Mouse (Mus musculus) liver, embryonic 16.5 days (tissue): ENCODE data around the gene Apol7a. TPM values are rescaled to one million over a fixed set of nuclear protein-coding genes. Genes with fewer than 3 reads are reported as not detected.
"Not testable (repeated sequence)": the region's sequence is repeated elsewhere in the genome, so short reads cannot be mapped to it uniquely, and the experiment has no call there.

Experiments
- ATAC-seq: fragments of 200-750 bp; cut with Nextera tagmentation; 2 replicates; pipeline ENCODE4 v1.8.0; 2017; ENCODE audit warnings: low read depth, mild to moderate bottlenecking, moderate number of reproducible peaks, moderate library complexity
- H3K27ac ChIP-seq: fragments of 300-500 bp; sonication (generic); 2 replicates; pipeline ENCODE4 v1.5.1; 2014; ENCODE audit warnings: mild to moderate bottlenecking, low read length
- H3K27me3 ChIP-seq: fragments of 300-500 bp; sonication (generic); 2 replicates; pipeline ENCODE4 v1.6.1; 2014; ENCODE audit warnings: low read depth, low read length, mixed read lengths; ENCODE audit not compliant: control insufficient read depth, insufficient read depth
- H3K36me3 ChIP-seq: fragments of 300-500 bp; sonication (generic); 2 replicates; pipeline ENCODE4 v1.6.1; 2014; ENCODE audit warnings: mild to moderate bottlenecking; ENCODE audit not compliant: control insufficient read depth, insufficient read depth
- H3K4me1 ChIP-seq: fragments of 300-500 bp; sonication (generic); 2 replicates; pipeline ENCODE4 v1.6.1; 2014; ENCODE audit warnings: low read depth, low read length, mixed read lengths; ENCODE audit not compliant: control insufficient read depth
- H3K4me2 ChIP-seq: fragments of 300-500 bp; sonication (generic); 2 replicates; pipeline ENCODE4 v1.6.1; 2014; ENCODE audit warnings: low read depth, low read length, mixed read lengths
- H3K4me3 ChIP-seq: fragments of 300-500 bp; sonication (generic); 2 replicates; pipeline ENCODE4 v1.5.1; 2014; ENCODE audit warnings: low read depth, mild to moderate bottlenecking, low read length
- H3K9ac ChIP-seq: fragments of 300-500 bp; sonication (generic); 2 replicates; pipeline ENCODE4 v1.6.1; 2014; ENCODE audit warnings: low read depth, low read length
- H3K9me3 ChIP-seq: fragments of 300-500 bp; sonication (generic); replicated peaks from 2 replicates; pipeline ENCODE4 v1.6.1; 2016; ENCODE audit warnings: low read length; ENCODE audit not compliant: control insufficient read depth
- WGBS: fragments of 180-500 bp; shearing (Covaris S2); extraction: QIAGEN DNeasy Blood & Tissue Kit; methylation state at CpG from one replicate; pipeline ENCODE4 v1.1.7; 2014; ENCODE audit not compliant: insufficient replicate concordance; 5-methylcytosine and 5-hydroxymethylcytosine counted together
- polyA plus RNA-seq: library from polyadenylated mRNA; unstranded; fragments of >200 nt; fragmentation: Nextera tagmentation; extraction: Ambion mirVana; gene quantifications from 2 replicates; pipeline ENCODE4 v1.2.1, GENCODE M21; 2015

The Apol7a gene
- 3.9 and 7.3 TPM in 2 replicates for polyA plus RNA-seq

- 52% methylated on average over 9 of the region's 9 CpGs for WGBS
- not testable (repeated sequence) for H3K9ac ChIP-seq, H3K4me1 ChIP-seq, H3K9me3 ChIP-seq, H3K4me3 ChIP-seq, H3K36me3 ChIP-seq, H3K27me3 ChIP-seq, H3K4me2 ChIP-seq
- peak within 1 kb of the TSS; percentile 1; the same call in 1 of the 2 replicates for H3K27ac ChIP-seq
- 0 out of 2 replicates have a peak, but pooled peaks have one; percentile 14 for ATAC-seq
These were observed at the start of gene Apol7a for GRCm38 (mm10) chr15:77399027-77399426. Gene Apol7a, minus strand, starts transcription at chr15:77399110.

GRCm38 (mm10) chr15:77447392-77447791 is 48.5 kb upstream of the Apol7a start, which contains the start of gene Apol7b:
Gene Apol7b, minus strand, starts transcription at chr15:77447492.
- H3K27me3 ChIP-seq, H3K4me2 ChIP-seq, H3K9me3 ChIP-seq, H3K4me1 ChIP-seq, H3K36me3 ChIP-seq, H3K9ac ChIP-seq, H3K4me3 ChIP-seq, ATAC-seq, H3K27ac ChIP-seq: not testable (repeated sequence)
- WGBS, result 62% methylated on average over 2 of the region's 2 CpGs

- ATAC-seq, result not testable (repeated sequence)
These were observed 46.8 kb upstream of the Apol7a start for GRCm38 (mm10) chr15:77445668-77446067.

GRCm38 (mm10) chr15:77444746-77445145 is 45.8 kb upstream of the Apol7a start:
- not testable (repeated sequence) for H3K36me3 ChIP-seq, H3K4me1 ChIP-seq
- 55% methylated on average over 8 of the region's 8 CpGs for WGBS

More at GRCm38 (mm10) chr15:77445668-77446067, 46.8 kb upstream of the Apol7a start:
- not testable (repeated sequence) for H3K4me1 ChIP-seq, H3K4me3 ChIP-seq, H3K36me3 ChIP-seq, H3K27ac ChIP-seq, H3K9ac ChIP-seq, H3K27me3 ChIP-seq, H3K9me3 ChIP-seq, H3K4me2 ChIP-seq
- 67% methylated on average over 1 of the region's 1 CpGs for WGBS

GRCm38 (mm10) chr15:77428690-77429448 is 30.0 kb upstream of the Apol7a start:
- not testable (repeated sequence) for ATAC-seq, H3K27me3 ChIP-seq, H3K9ac ChIP-seq, H3K36me3 ChIP-seq, H3K4me3 ChIP-seq, H3K27ac ChIP-seq, H3K4me1 ChIP-seq, H3K9me3 ChIP-seq, H3K4me2 ChIP-seq
- 52% methylated on average over 8 of the region's 10 CpGs for WGBS

More at GRCm38 (mm10) chr15:77444746-77445145, 45.8 kb upstream of the Apol7a start:
- not testable (repeated sequence) for H3K27me3 ChIP-seq, H3K27ac ChIP-seq, ATAC-seq, H3K9ac ChIP-seq, H3K9me3 ChIP-seq, H3K4me2 ChIP-seq, H3K4me3 ChIP-seq

GRCm38 (mm10) chr15:77422925-77423324 is 24.0 kb upstream of the Apol7a start:
- H3K4me3 ChIP-seq, H3K4me1 ChIP-seq, ATAC-seq, H3K27ac ChIP-seq, H3K9ac ChIP-seq, H3K9me3 ChIP-seq, H3K4me2 ChIP-seq, H3K36me3 ChIP-seq, H3K27me3 ChIP-seq: not testable (repeated sequence)
- WGBS, result 38% methylated on average over 3 of the region's 7 CpGs

GRCm38 (mm10) chr15:77419657-77420056 is 20.7 kb upstream of the Apol7a start:
- not testable (repeated sequence) for H3K9me3 ChIP-seq, H3K4me3 ChIP-seq, H3K4me1 ChIP-seq, H3K9ac ChIP-seq, H3K4me2 ChIP-seq, H3K27me3 ChIP-seq, H3K27ac ChIP-seq, H3K36me3 ChIP-seq, ATAC-seq
- no CpG with 5 or more reads among the region's 3 CpGs for WGBS

- 11% methylated on average over 2 of the region's 10 CpGs for WGBS
- not testable (repeated sequence) for ATAC-seq, H3K4me1 ChIP-seq
These were observed 17.9 kb upstream of the Apol7a start for GRCm38 (mm10) chr15:77416655-77417333.

GRCm38 (mm10) chr15:77415653-77416052 is 16.7 kb upstream of the Apol7a start:
- WGBS, result 54% methylated on average over 2 of the region's 2 CpGs
- not testable (repeated sequence) for H3K4me2 ChIP-seq, H3K4me1 ChIP-seq, H3K36me3 ChIP-seq, H3K27ac ChIP-seq, H3K9me3 ChIP-seq, H3K27me3 ChIP-seq, H3K9ac ChIP-seq, ATAC-seq, H3K4me3 ChIP-seq

More at GRCm38 (mm10) chr15:77416655-77417333, 17.9 kb upstream of the Apol7a start:
- not testable (repeated sequence) for H3K27me3 ChIP-seq, H3K27ac ChIP-seq, H3K36me3 ChIP-seq, H3K4me3 ChIP-seq, H3K4me2 ChIP-seq, H3K9ac ChIP-seq, H3K9me3 ChIP-seq
